Mouse (Mus musculus): ENCODE results near the gene Cdh7.
"Not testable (repeated sequence)": the region's sequence is repeated elsewhere in the genome, so short reads cannot be mapped to it uniquely, and the experiment has no call there.

Cdh7 gene

DNA sequence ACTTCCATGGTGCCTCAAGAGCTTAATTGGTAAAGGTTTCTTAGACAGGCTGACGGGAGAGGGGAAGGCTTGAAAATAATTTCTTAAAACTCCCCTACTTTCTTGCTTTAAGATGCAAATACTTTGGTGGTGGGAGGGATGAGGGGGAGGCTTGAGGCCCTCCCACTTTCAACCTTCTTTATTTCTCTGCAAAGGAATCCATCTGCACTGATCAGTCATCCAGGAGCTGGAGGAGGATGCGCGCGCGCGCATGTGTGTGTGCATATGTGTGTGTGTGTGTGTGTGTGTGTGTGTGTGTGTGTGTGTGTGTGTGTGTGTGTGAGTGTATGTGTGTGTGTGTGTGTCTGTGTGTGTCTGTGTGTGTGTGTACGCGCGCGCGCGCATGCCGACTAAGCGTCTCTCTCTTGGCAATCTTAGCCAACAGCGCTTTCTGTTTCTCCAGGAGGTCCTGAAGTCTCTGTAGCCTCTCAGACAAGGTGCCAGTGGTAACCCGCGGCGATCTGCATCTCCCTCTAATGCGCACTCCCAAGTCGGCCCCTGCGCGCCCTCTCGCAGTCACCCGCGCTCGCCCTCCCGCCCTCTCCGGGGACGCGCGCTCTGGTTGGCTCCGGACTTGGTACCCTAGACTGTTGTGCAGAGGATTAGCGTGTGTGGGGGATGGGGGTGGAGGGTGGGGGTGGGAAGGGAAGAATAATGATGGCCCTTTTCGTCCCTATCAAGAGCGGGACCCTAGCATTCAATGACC lies at the start of gene Cdh7:
Gene Cdh7 (plus strand): TSS at position 368 of the 745 bp plus-strand sequence.
- no peak for DNase-seq (ENCODE audit: low spot score)

DNA sequence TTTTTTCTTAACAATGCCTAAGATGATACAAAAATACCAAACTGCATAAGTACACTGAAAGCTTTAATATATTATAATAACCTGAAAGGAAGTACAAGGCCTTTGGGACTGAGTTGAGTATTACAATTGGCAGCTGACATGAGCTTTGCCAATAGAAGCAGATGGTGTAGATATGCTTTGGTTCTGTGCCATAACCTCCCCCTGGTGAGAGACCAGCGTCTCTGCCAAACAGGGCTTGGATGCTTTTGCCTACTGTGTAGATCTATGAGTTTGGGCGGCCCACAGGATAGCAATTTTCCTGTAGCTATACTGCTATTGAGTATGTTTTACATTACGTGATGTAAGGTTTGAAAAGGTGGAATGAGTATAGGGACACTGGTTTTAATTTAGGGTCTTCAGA lies 49.6 kb upstream of the Cdh7 start:
- DNase-seq (ENCODE audit: low spot score): no peak

DNA sequence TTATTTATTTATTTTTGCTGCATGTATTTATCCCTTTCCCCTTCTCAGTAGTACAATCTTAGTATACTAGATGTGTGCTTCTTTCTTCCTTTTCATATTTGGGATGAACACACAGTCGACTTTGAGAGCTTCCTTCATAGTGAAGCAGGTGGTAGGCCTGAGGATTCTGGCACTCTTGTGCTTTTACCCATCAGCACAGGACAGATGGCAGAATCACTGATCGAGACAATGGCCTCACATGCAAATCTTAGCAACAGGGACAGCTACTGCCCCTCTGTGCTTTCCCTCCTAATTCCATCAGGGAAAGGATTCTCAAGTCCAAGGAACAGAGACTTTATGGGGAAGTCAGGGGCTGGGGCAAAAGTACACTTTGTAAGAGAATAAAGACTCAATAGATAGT lies 33.7 kb upstream of the Cdh7 start:
- DNase-seq (ENCODE audit: low spot score): no peak

DNA sequence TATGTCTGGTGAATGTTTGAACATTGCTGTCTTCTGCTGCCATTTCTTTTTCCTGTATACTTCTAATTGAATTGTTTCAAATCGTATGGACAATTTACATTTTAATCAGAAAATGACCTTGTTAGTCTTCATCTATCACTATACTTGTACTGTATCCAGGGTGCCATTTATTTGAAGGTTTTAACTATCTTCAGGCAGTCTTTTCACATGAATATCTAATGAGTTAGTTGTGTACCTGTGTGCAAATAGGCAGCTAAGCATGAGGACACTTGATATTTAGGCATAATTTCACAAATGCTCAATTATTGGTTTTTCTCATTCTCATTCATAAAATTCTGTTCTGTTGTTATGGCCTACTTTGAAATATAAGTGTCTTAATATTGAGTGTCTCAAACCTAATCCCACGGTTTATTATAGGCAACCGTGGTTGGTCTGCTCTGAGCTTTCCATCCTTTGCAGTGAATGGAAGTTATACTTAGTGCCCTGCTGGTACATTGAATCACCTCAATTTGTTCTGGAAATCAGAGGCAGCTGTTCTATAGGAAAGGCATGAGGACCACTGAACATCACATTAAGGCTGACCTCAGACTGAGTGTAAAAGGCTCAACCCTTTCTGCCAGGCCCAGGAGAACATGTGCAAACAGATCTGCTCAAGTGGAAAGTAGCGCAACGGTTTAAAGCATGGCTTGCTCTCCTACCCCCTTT lies 10.4 kb upstream of the Cdh7 start:
- DNase-seq (ENCODE audit: low spot score): no peak

- no peak for DNase-seq (ENCODE audit: low spot score)
Measured at GRCm38 (mm10) chr1:109972426-109973015, 9.7 kb upstream of the Cdh7 start.

DNA sequence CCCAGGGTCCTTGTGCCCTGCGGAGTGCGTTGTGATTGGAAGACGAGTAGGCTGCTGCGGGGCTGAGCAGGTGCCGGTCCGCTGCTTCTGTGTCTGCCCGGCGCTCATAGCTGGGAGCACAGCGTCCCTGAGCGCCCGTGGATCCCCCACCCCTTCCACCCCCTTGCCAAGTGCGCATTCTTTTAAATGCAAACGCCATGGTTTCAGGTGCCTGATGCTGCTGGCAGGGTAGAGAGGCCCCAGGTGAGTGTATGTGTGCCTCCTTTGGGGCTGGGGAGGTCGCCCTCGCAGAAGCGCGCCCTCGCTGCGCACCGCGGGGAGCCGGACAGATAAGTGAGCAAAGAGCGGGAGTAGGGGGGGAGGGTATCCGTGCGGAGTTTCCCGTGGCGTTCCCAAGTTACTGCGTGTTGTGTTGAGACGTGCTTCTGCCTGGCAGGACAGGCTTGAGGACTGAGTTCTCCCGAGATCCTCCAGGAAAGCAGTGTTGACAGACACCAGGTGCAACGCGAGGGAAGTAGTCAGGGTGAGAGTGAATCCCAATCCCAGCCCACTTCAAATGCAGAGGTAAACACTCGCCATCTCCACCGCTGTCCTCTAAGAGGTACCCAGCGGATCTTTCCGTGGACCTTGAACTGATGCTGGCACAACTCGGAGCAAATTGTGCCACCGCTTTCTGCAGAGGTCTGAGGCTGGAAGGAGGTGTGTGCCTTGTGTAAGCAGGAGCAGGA lies 742 bp downstream of the Cdh7 start:
- DNase-seq (ENCODE audit: low spot score): no peak

DNA sequence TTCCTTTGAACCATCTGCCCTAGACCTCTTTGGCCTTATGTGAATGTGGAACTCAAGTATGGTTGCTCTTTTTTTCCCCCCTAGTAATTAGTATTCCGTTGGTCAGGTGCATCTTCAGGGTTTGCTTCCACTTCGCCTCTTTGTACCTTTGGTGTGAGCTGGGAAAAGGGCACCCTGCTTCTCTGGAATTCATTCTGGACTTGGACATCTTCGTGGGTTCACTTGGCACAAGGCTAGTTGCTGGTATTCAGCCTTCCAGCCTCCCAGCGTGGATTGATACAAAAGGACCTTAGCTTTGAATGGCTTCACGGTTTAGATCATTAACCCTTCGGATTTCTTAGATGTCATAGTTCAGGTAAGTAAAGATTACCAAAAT lies 1.3 kb downstream of the Cdh7 start:
- no peak for DNase-seq (ENCODE audit: low spot score)

- no peak for DNase-seq (ENCODE audit: low spot score)
Measured at GRCm38 (mm10) chr1:109984776-109985175, 2.5 kb downstream of the Cdh7 start.

GRCm38 (mm10) chr1:109985468-109985867 lies 3.2 kb downstream of the Cdh7 start:
- no peak for DNase-seq (ENCODE audit: low spot score)

DNA sequence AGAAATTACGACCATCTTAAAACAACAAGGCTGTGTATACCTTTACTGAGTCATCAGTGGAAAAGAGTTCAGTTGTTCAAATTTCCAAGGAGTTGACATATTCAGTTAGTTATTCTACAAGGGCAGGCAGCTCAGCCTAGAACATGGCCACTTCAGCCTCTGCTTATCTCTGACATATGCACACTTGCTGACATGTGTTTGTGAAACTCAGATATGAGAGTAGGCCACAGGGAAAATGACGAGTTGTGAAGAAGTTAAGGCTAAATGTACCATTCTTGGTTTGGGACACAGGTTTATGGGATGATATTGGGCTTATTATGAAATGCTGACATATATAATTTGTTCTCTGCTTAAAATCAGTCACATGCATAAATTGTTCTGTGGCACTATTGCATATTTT lies 7.3 kb downstream of the Cdh7 start:
- no peak for DNase-seq (ENCODE audit: low spot score)

GRCm38 (mm10) chr1:109993906-109994305 lies 11.7 kb downstream of the Cdh7 start:
- no peak for DNase-seq (ENCODE audit: low spot score)

DNA sequence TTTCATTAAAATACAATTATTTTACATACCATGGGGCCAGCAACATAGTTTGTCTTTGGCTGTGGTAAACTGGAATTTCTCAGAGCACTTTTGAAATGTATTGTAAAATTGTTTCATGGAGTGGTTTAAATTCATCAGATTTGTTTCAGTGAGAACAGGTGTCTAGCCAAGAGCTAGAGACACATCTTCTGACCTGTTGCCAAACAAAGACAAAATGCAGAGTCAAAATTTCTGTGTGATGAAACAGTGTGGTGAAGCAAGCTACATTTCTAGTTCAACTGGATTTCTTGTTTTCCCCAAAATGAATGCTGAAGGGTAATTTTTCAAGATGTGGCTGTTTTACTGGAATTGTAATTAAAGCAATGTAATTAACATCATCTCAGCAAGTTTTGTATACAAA lies 22.2 kb downstream of the Cdh7 start:
- no peak for DNase-seq (ENCODE audit: low spot score)

DNA sequence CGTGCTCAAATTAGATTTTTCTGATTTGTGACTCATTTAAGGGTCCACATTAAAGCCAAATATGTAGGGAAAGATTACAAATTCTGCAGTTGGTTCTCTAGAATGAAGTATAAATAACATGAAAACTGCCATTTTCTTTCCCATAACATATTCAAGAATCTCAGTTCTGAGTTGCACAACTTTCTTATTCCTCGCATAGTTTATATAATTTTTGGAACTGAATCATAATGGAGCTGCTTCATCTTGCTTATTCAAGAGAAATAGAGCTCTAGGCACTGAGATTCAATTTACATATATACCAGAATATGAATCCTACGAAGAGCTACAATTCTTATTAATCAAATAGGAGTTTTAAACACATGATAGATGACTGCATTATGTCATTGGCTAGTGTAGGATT lies 22.8 kb downstream of the Cdh7 start:
- no peak for DNase-seq (ENCODE audit: low spot score)

GRCm38 (mm10) chr1:110012153-110012552 lies 29.9 kb downstream of the Cdh7 start:
- no peak for DNase-seq (ENCODE audit: low spot score)

GRCm38 (mm10) chr1:110056317-110056716 lies 74.1 kb downstream of the Cdh7 start:
- DNase-seq (ENCODE audit: low spot score): no peak

DNA sequence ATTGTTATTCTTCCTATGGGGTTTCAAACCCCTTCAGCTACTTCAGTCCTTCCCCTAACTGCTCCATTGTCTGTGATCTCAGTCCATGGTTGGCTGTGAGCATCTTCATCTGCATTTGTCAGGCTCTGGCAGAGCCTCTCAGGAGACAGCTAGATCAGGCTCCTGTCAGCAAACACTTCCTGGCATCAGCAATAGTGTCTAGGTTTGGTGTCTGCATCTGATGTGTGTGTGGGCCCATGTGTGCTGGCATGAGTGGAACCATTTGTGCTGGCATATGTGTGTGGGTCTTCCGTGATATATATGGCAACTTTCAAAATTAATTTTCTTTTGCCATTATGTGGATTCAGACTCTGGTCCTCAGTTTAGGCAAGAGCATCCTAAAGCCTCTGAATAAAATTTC lies 85.2 kb downstream of the Cdh7 start:
- DNase-seq (ENCODE audit: low spot score): no peak

GRCm38 (mm10) chr1:110078471-110078870 lies 96.2 kb downstream of the Cdh7 start:
- DNase-seq (ENCODE audit: low spot score): no peak

DNA sequence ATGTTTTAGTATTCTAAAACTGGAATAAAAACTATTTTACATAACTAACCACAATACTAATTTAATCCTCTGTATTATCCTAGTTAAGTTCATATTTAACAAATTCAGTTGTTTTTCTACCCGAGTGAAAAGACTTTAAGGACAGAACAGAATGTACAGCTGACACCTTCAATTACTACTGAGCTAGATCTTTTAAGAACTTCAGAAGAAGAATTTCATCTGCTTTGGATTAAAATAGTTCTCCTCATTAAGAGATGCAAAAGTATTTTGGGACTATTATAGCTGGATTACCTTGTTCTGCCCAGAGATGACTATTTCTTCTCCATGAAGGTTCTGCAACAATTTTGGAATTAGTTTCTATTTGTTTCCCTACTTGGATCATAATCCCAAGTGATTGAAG lies 135.8 kb downstream of the Cdh7 start:
- no peak for DNase-seq (ENCODE audit: low spot score)

DNA sequence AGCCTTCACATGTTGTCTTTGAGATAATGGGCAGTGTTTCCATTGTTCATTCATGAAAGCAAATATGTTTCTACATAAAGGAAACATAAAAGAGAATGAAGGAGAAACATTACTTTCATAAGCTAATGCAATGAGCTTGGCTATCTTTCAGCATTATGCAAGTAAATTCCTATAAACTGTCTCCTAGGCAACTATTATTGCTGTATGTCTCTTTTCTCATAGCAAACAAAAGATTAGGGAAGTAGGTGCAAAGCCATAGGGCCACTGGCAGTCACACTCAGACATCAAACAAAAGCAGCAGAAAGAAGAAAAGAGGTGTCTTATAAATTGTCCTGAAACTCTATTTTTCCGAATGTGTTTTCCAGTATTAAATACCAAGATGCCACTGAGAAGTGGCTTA lies 136.6 kb downstream of the Cdh7 start:
- DNase-seq (ENCODE audit: low spot score): no peak

DNA sequence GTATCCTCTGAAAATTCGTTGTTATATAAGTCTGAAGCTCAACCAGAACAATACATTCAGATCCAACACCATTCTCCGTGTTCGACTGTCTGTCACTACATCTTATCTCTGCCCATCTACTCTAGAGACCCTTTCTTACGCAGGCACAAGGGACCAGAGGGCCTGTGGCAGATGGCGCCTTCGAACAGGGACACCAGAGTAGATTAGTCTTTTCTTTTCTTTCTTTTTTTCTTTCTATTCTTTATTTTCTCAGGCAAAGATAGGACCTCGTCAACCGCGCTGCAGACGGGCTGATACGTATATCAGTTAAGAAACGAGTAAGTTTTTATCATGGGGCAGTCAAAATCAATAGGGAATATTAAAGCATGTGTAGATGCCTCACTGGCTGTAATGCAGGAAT lies 189.2 kb downstream of the Cdh7 start:
- not testable (repeated sequence) for DNase-seq (ENCODE audit: low spot score)
